Mouse (Mus musculus): ENCODE measurements around the gene Tdrd6. TPM values are rescaled to one million over a fixed set of nuclear protein-coding genes. Genes with fewer than 3 reads are reported as not detected.

Gene Tdrd6
- total RNA-seq, 2 experiments from 2014 or later = not detected

GRCm38 (mm10) chr17:43622076-43622475 lies 8.0 kb downstream of the Tdrd6 start:
- no peak for DNase-seq (ENCODE audit: low spot score)
- intact Hi-C loops (cut with DNase I) = no loop called here

- DNase-seq (ENCODE audit: low spot score) = no peak
- intact Hi-C loops (cut with DNase I) = no loop called here
These were observed 10.9 kb downstream of the Tdrd6 start for GRCm38 (mm10) chr17:43619156-43619555.

GRCm38 (mm10) chr17:43612221-43612620 lies 17.9 kb downstream of the Tdrd6 start:
- DNase-seq (ENCODE audit: low spot score) = no peak
- intact Hi-C loops (cut with DNase I) = loop anchor here (5.0 kb wide), 1 partner anchor 600 kb away; no protein-coding TSS in a partner anchor

- intact Hi-C loops (cut with DNase I) = loop anchor here (1.0 to 5.0 kb wide), 3 partner anchors 93 to 599 kb away; no protein-coding TSS in a partner anchor
These were observed 18.5 kb downstream of the Tdrd6 start for GRCm38 (mm10) chr17:43611586-43611985.

GRCm38 (mm10) chr17:43606704-43607103 lies 23.4 kb downstream of the Tdrd6 start:
- intact Hi-C loops (cut with DNase I) = loop anchor here (1.0 kb wide), 1 partner anchor 87 kb away; no protein-coding TSS in a partner anchor
- peak; percentile 20 for DNase-seq (ENCODE audit: low spot score)

More at GRCm38 (mm10) chr17:43611586-43611985, 18.5 kb downstream of the Tdrd6 start:
- DNase-seq (ENCODE audit: low spot score) = no peak

- intact Hi-C loops (cut with DNase I) = no loop called here
- DNase-seq (ENCODE audit: low spot score) = no peak
These were observed 31.4 kb downstream of the Tdrd6 start for GRCm38 (mm10) chr17:43598706-43599105.

GRCm38 (mm10) chr17:43597742-43598141 lies 32.4 kb downstream of the Tdrd6 start:
- no peak for DNase-seq (ENCODE audit: low spot score)
- intact Hi-C loops (cut with DNase I) = no loop called here

GRCm38 (mm10) chr17:43592296-43593291 lies 37.5 kb downstream of the Tdrd6 start:
- no peak for DNase-seq (ENCODE audit: low spot score)
- intact Hi-C loops (cut with DNase I) = no loop called here

- no peak for DNase-seq (ENCODE audit: low spot score)
- intact Hi-C loops (cut with DNase I) = no loop called here
These were observed 39.6 kb downstream of the Tdrd6 start for GRCm38 (mm10) chr17:43590531-43590930.

- DNase-seq (ENCODE audit: low spot score) = no peak
These were observed 40.3 kb downstream of the Tdrd6 start for GRCm38 (mm10) chr17:43589750-43590149.

GRCm38 (mm10) chr17:43587278-43587677 lies 42.8 kb downstream of the Tdrd6 start:
- intact Hi-C loops (cut with DNase I) = no loop called here
- DNase-seq (ENCODE audit: low spot score) = no peak

More at GRCm38 (mm10) chr17:43589750-43590149, 40.3 kb downstream of the Tdrd6 start:
- intact Hi-C loops (cut with DNase I) = no loop called here

GRCm38 (mm10) chr17:43584771-43585170 lies 45.3 kb downstream of the Tdrd6 start:
- DNase-seq (ENCODE audit: low spot score) = no peak
- intact Hi-C loops (cut with DNase I) = no loop called here

GRCm38 (mm10) chr17:43581012-43581467 lies 49.1 kb downstream of the Tdrd6 start:
- intact Hi-C loops (cut with DNase I) = no loop called here

GRCm38 (mm10) chr17:43580456-43580855 lies 49.6 kb downstream of the Tdrd6 start:
- intact Hi-C loops (cut with DNase I) = no loop called here
- DNase-seq (ENCODE audit: low spot score) = no peak

More at GRCm38 (mm10) chr17:43581012-43581467, 49.1 kb downstream of the Tdrd6 start:
- DNase-seq (ENCODE audit: low spot score) = no peak

- DNase-seq (ENCODE audit: low spot score) = no peak
- intact Hi-C loops (cut with DNase I) = no loop called here
These were observed 56.5 kb downstream of the Tdrd6 start for GRCm38 (mm10) chr17:43573624-43574073.

GRCm38 (mm10) chr17:43569287-43569686 lies 60.8 kb downstream of the Tdrd6 start:
- intact Hi-C loops (cut with DNase I) = no loop called here
- DNase-seq (ENCODE audit: low spot score) = no peak

GRCm38 (mm10) chr17:43567992-43568888 lies 61.9 kb downstream of the Tdrd6 start, which contains the start of gene Pla2g7:
Gene Pla2g7 (plus strand): TSS chr17:43568098.
- intact Hi-C loops (cut with DNase I) = no loop called here
- DNase-seq (ENCODE audit: low spot score) = peak; percentile 8

GRCm38 (mm10) chr17:43567593-43567991 lies 62.5 kb downstream of the Tdrd6 start:
- DNase-seq (ENCODE audit: low spot score) = no peak
- intact Hi-C loops (cut with DNase I) = no loop called here

All from heart, postnatal 25 days (tissue).